Mouse (Mus musculus) megakaryocyte-erythroid progenitor cell, adult 5 weeks (primary cell): ENCODE data around the gene Tinf2. TPM values are rescaled to one million over a fixed set of nuclear protein-coding genes. Genes with fewer than 3 reads are reported as not detected.

Source experiments
- polyA plus RNA-seq: library from polyadenylated mRNA; stranded (reverse); fragments of >175 nt; gene quantifications from 2 replicates; pipeline ENCODE4 v1.2.3, GENCODE M21; 2012

The Tinf2 gene
- polyA plus RNA-seq: 31.6 and 41.8 TPM in 2 replicates

GRCm38 (mm10) chr14:55681160-55682117 is at the start of gene Tinf2:
Tinf2 (minus strand) TSS chr14:55681820.

GRCm38 (mm10) chr14:55721700-55722437 is 40.2 kb upstream of the Tinf2 start, which contains the start of gene Rabggta:
Rabggta (minus strand) TSS chr14:55722263.

GRCm38 (mm10) chr14:55713729-55714122 is 32.1 kb upstream of the Tinf2 start, which contains the start of gene Tgm1:
Tgm1 (minus strand) TSS chr14:55713926.

DNA sequence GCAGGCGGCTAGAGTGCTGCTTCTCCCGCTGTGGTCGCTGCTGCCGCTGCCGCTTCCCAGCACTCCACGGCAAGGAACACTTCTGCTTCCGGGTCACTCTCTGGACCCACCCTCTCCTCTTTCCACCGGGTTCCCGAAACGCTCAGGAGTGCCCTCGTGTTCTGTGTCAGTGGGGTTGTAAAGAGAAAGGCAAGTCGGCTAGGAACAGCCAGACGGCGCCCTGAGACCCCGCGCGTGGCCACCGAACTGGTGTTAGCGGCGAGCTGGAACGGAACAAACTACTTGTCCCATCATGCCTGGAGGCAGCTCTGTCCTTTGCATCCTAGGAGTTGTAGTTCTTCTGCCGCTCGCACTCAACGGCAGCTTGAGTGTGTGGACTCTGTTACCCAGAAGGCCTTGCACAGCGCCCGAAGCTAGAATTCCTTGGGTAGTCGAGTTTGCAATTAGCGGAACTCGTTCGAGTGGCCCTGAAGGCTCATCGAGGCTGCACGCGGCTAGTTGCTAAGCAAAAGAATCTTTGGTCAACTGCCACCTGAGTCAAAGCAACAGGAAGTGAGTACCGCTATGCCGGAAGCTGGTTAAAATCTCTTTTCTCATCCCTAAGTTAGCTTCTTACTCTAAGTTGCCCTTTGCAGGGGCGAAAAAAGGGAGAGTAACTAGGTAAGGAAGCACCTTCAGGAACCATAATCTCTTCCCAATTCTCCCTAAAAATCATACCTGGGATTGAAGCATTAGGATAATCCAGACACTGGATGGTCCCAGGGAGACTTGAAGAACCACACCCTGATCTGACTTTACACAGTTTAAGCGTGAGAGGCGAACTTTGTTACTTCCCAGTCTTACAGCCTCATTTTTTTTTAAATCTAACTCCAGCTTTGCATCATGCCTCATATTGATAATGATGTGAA is 9.5 kb downstream of the Tinf2 start, which contains the start of the genes Gmpr2 and Nedd8:
Gene Gmpr2 (plus strand): TSS at position 109 of the 908 bp plus-strand sequence.
Gene Nedd8 (minus strand): TSS at position 292 of the 908 bp plus-strand sequence.

GRCm38 (mm10) chr14:55659960-55660573 is 21.6 kb downstream of the Tinf2 start, which contains the start of gene Mdp1:
Mdp1 (minus strand) TSS chr14:55660508.

GRCm38 (mm10) chr14:55649884-55650283 is 31.7 kb downstream of the Tinf2 start, which contains the start of gene Tssk4:
Tssk4 (plus strand) TSS chr14:55650184.

GRCm38 (mm10) chr14:55643060-55643907 is 38.3 kb downstream of the Tinf2 start, which contains the start of gene Tm9sf1:
Tm9sf1 (minus strand) TSS chr14:55643806.

GRCm38 (mm10) chr14:55637795-55638194 is 43.8 kb downstream of the Tinf2 start, which contains the start of gene Gm49378:
Gm49378 (minus strand) TSS chr14:55637895.

DNA sequence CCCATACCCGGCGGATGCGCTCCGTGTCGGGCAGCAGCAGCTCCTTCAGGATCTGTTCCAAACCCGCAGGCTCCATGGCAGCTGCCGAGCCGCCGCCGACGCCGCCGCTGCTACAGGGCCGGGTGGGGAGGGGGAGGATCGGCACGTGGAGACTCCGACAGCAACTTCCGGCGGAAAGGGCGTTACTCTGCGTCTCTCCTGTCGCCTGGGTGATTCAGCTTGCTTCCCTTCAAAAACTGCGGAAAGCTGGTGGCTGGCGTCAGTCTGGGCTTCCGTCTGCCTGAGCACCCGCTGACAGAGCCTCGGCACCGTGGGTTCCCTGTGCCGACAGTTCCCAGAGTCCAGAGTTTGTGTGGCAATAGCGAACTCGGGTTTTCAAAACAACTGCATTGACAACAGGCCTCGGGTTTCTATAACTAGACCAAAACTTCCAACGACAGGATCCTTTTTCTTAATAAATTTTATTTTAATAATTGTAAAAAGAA is 46.1 kb downstream of the Tinf2 start, which contains the start of gene Ipo4:
Gene Ipo4 (minus strand): TSS at position 435 of the 485 bp plus-strand sequence.

Other genes starting within 250 kb of the Tinf2 start
- gene Dhrs4, start 203.1 kb downstream of the Tinf2 start, polyA plus RNA-seq: 104 TPM in 2 replicates
- gene Carmil3, start 191.2 kb downstream of the Tinf2 start, polyA plus RNA-seq: 4.3 and 4.5 TPM in 2 replicates
- gene Cpne6, start 171.4 kb downstream of the Tinf2 start, polyA plus RNA-seq: not detected in 2 replicates
- not detected in 2 replicates for gene Nrl, start 156.8 kb downstream of the Tinf2 start, polyA plus RNA-seq
- gene Pck2, start 141.6 kb downstream of the Tinf2 start, polyA plus RNA-seq: 86.4 and 95.5 TPM in 2 replicates
- 55.9 and 75.4 TPM in 2 replicates for gene Dcaf11, start 121.8 kb downstream of the Tinf2 start, polyA plus RNA-seq
- 0.47 and 0.96 TPM in 2 replicates for gene A730061H03Rik, start 121.4 kb downstream of the Tinf2 start, polyA plus RNA-seq
- 0.60 and 1.2 TPM in 2 replicates for gene Fitm1, start 106.2 kb downstream of the Tinf2 start, polyA plus RNA-seq
- 244 and 281 TPM in 2 replicates for gene Psme1, start 103.7 kb downstream of the Tinf2 start, polyA plus RNA-seq
- gene Emc9, start 96.5 kb downstream of the Tinf2 start, polyA plus RNA-seq: 8.4 and 8.5 TPM in 2 replicates
- 82.1 TPM in 2 replicates for gene Psme2, start 90.7 kb downstream of the Tinf2 start, polyA plus RNA-seq
- 31.2 and 32.0 TPM in 2 replicates for gene Rnf31, start 90.1 kb downstream of the Tinf2 start, polyA plus RNA-seq
- 88.9 and 109 TPM in 2 replicates for gene Irf9, start 78.2 kb downstream of the Tinf2 start, polyA plus RNA-seq
- 18.2 and 29.4 TPM in 2 replicates for gene Rec8, start 63.8 kb downstream of the Tinf2 start, polyA plus RNA-seq
- 62.9 and 90.9 TPM in 2 replicates for gene Ipo4, start 45.9 kb downstream of the Tinf2 start, polyA plus RNA-seq
- gene Gm49378, start 43.9 kb downstream of the Tinf2 start, polyA plus RNA-seq: 1.4 and 1.5 TPM in 2 replicates
- 19.0 and 19.4 TPM in 2 replicates for gene Tm9sf1, start 38.0 kb downstream of the Tinf2 start, polyA plus RNA-seq
- gene Tssk4, start 31.6 kb downstream of the Tinf2 start, polyA plus RNA-seq: 0.07 TPM in 1 of 2 replicates, not detected in the other
- gene Mdp1, start 21.3 kb downstream of the Tinf2 start, polyA plus RNA-seq: 13.6 and 17.8 TPM in 2 replicates
- 23.9 and 24.7 TPM in 2 replicates for gene Gmpr2, start 9.9 kb downstream of the Tinf2 start, polyA plus RNA-seq
- 102 and 110 TPM in 2 replicates for gene Nedd8, start 9.7 kb downstream of the Tinf2 start, polyA plus RNA-seq
- gene Tgm1, start 32.1 kb upstream of the Tinf2 start, polyA plus RNA-seq: 4.6 and 5.6 TPM in 2 replicates
- 30.6 and 31.0 TPM in 2 replicates for gene Rabggta, start 40.4 kb upstream of the Tinf2 start, polyA plus RNA-seq
- 3.9 and 5.5 TPM in 2 replicates for gene Dhrs1, start 63.9 kb upstream of the Tinf2 start, polyA plus RNA-seq
- gene Nop9, start 63.9 kb upstream of the Tinf2 start, polyA plus RNA-seq: 30.4 and 53.0 TPM in 2 replicates
- gene Cideb, start 76.6 kb upstream of the Tinf2 start, polyA plus RNA-seq: 0.31 and 0.45 TPM in 2 replicates
- gene Ltb4r2, start 79.6 kb upstream of the Tinf2 start, polyA plus RNA-seq: 0.83 and 1.1 TPM in 2 replicates
- gene Ltb4r1, start 84.1 kb upstream of the Tinf2 start, polyA plus RNA-seq: 33.3 and 45.8 TPM in 2 replicates
- 0.09 and 0.10 TPM in 2 replicates for gene Adcy4, start 102.3 kb upstream of the Tinf2 start, polyA plus RNA-seq
- gene Ripk3, start 107.0 kb upstream of the Tinf2 start, polyA plus RNA-seq: 63.9 and 71.4 TPM in 2 replicates
- 0.15 and 0.40 TPM in 2 replicates for gene Nfatc4, start 141.3 kb upstream of the Tinf2 start, polyA plus RNA-seq
- 4.9 and 6.6 TPM in 2 replicates for gene Nynrin, start 172.2 kb upstream of the Tinf2 start, polyA plus RNA-seq
- 0.09 and 0.34 TPM in 2 replicates for gene Cbln3, start 202.6 kb upstream of the Tinf2 start, polyA plus RNA-seq
- gene Khnyn, start 203.1 kb upstream of the Tinf2 start, polyA plus RNA-seq: 10.5 and 16.6 TPM in 2 replicates
- gene Sdr39u1, start 218.5 kb upstream of the Tinf2 start, polyA plus RNA-seq: 10.6 and 15.2 TPM in 2 replicates